Mouse (Mus musculus) hindbrain, postnatal 0 days (tissue): Measurements from ENCODE around the gene Cops7a. TPM values are rescaled to one million over a fixed set of nuclear protein-coding genes. Genes with fewer than 3 reads are reported as not detected.
A peak's percentile ranks its signal among the peaks of the same experiment; 100 is the strongest.

ENCODE experiments used
- ATAC-seq: fragments of 200-750 bp; cut with Nextera tagmentation; 2 replicates; pipeline ENCODE4 v1.8.0; 2017; ENCODE audit warnings: mild to moderate bottlenecking, moderate TSS enrichment, moderate library complexity
- DNase-seq: peaks from one replicate; pipeline ENCODE4 v3.0.0-alpha.2; 2015; ENCODE audit warnings: low spot score
- H3K27ac ChIP-seq: fragments of 300-500 bp; sonication (generic); 2 replicates; pipeline ENCODE4 v1.5.1; 2014; ENCODE audit warnings: mild to moderate bottlenecking
- H3K27me3 ChIP-seq: fragments of 300-500 bp; sonication (generic); 2 replicates; pipeline ENCODE4 v1.6.1; 2014; ENCODE audit warnings: low read length, mixed read lengths; ENCODE audit not compliant: insufficient read depth
- H3K36me3 ChIP-seq: fragments of 300-500 bp; sonication (generic); 2 replicates; pipeline ENCODE4 v1.6.1; 2014; ENCODE audit warnings: low read length, mixed read lengths; ENCODE audit not compliant: insufficient read depth
- H3K4me1 ChIP-seq: fragments of 300-500 bp; sonication (generic); 2 replicates; pipeline ENCODE4 v1.6.1; 2014; ENCODE audit warnings: antibody characterized with exemption, low read length, mixed read lengths; ENCODE audit not compliant: insufficient read depth
- H3K4me2 ChIP-seq: fragments of 300-500 bp; sonication (generic); 2 replicates; pipeline ENCODE4 v1.6.1; 2014; ENCODE audit warnings: low read depth, mild to moderate bottlenecking, low read length, moderate library complexity, mixed read lengths
- H3K4me3 ChIP-seq: fragments of 300-500 bp; sonication (generic); 2 replicates; pipeline ENCODE4 v1.5.1; 2014; ENCODE audit warnings: low read length
- H3K9ac ChIP-seq: fragments of 300-500 bp; sonication (generic); replicated peaks from 2 replicates; pipeline ENCODE4 v1.6.1; 2014; ENCODE audit warnings: mild to moderate bottlenecking, low read length, moderate library complexity, mixed read lengths
- H3K9me3 ChIP-seq: fragments of 300-500 bp; sonication (generic); 2 replicates; pipeline ENCODE4 v1.6.1; 2016; ENCODE audit warnings: low read length, mixed read lengths
- CTCF ChIP-seq: IDR thresholded peaks from 2 replicates; pipeline ENCODE4 v1.5.1; 2016; ENCODE audit warnings: antibody characterized with exemption, control low read depth, low read depth
- WGBS: fragments of 180-500 bp; shearing (Covaris S2); extraction: QIAGEN DNeasy Blood & Tissue Kit; methylation state at CpG from one replicate; pipeline ENCODE4 v1.1.7; 2014; 5-methylcytosine and 5-hydroxymethylcytosine counted together
- polyA plus RNA-seq: library from polyadenylated mRNA; unstranded; fragments of >200 nt; fragmentation: Nextera tagmentation; extraction: Ambion mirVana; gene quantifications from 2 replicates; pipeline ENCODE4 v1.2.1, GENCODE M21; 2015
- total RNA-seq: library from RNA; depleted of rRNA; stranded (reverse); fragments of >200 nt; gene quantifications from 2 replicates; pipeline ENCODE4 v1.2.3, GENCODE M21; 2014; rRNA removed

Gene Cops7a
- total RNA-seq = 113 and 146 TPM in 2 replicates
- 97.1 and 101 TPM in 2 replicates for polyA plus RNA-seq

DNA sequence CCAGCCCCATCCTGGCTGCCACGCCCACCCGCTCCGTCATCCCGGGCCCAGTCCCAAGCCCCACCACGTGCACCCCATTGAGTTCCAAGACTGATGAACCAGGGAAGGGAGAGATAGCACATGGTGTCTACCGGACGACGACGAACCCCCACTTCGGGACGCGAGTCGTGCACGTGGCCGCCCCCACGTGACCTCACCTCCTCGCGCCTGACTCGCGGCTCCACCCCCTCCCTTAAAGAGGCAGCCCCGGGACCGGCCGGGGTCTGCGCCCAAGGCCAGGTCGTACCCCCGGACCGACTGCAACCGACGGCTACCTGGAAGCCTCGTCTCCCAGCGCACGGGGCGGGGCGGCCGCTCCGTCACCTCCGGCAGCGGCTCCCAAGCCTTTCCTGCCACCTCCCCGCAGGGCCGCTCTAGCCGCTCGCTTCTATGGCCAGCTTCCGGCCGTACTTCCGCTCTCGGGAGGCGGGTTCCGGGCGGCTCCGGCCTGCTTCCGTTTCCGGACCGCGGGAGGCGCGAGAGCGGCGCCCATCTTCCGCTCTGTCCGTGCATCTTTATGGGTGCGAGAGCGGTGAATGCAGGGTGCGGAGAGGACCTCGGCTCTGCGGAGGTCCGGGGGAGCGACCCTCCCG, at the start of gene Cops7a:
Cops7a (minus strand) TSS at position 451 of the 632 bp plus-strand sequence.
- H3K9me3 ChIP-seq = no peaks in the 10 kb centered on the region
- H3K36me3 ChIP-seq = peaks cover 12% of the 10 kb centered on the region
- DNase-seq (peak; percentile 97), ATAC-seq (peak; percentile 95)
- peak within 1 kb of the TSS; percentile 88 for H3K4me2 ChIP-seq
- H3K9ac ChIP-seq = peak within 1 kb of the TSS; percentile 84
- H3K27ac ChIP-seq = peak within 1 kb of the TSS; percentile 91
- H3K4me1 ChIP-seq = peaks cover 12% of the 10 kb centered on the region
- H3K27me3 ChIP-seq = no peaks in the 10 kb centered on the region
- under 1% methylated on average over 67 of the region's 68 CpGs for WGBS
- 0 out of 2 replicates have a peak, but pooled peaks have one; percentile 18 for TF ChIP-seq CTCF
- peak within 1 kb of the TSS; percentile 59 for H3K4me3 ChIP-seq

DNA sequence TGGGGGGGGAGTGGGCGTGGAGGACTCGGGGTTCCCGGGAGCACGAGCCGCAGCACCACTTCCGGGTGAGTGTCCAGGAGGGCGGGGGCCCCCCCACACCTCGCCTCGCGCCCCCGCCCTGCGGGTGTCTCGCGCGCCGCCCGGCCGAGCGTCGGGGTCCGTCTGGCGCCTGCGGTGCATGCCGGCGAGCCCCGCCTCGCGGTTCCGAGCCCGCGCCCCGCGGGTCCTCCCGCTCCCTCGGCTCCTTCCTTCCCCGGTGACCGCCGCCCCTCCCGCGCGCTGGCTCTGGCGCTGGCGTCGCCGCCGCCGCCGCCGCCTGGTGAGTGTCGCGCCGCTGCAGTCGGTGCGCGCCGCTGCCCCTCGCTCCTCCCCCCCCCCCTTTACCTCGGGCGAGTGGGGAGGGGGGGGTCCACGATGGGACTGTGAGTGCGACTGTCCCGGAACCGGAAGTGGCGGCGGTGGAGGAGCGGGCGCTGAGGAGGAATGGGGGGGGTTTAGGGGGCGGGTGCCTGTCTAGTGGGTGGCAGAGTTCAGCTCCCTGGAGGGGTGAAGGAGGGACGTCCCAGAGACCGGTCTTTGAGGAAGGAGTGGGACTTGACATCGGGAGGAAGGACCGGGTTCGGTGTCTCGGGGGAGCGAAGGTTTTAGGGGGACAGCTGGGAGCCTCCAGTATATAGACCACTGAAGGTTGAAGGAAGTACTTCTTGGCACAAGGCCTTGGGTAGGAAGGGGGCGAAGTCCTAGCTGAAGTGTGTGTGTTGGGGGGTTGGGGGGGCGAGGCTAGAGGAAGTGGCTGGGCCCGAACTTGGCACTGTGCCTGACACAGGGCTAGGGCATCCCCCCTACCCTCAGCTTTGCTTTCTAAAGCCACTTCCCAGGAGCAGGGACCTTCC, 44.1 kb upstream of the Cops7a start:
- no peaks in the 10 kb centered on the region for H3K27me3 ChIP-seq
- DNase-seq = peak; percentile 92
- WGBS = 2% methylated on average over 29 of the region's 78 CpGs
- peak overlapping the region; percentile 84 for H3K4me2 ChIP-seq
- peaks cover 4% of the 10 kb centered on the region; the same call in 1 of the 2 replicates for H3K4me1 ChIP-seq
- peak overlapping the region; percentile 93 for H3K9ac ChIP-seq
- TF ChIP-seq CTCF = no peak
- peak overlapping the region; percentile 79 for H3K4me3 ChIP-seq
- H3K9me3 ChIP-seq = no peaks in the 10 kb centered on the region
- peaks cover 15% of the 10 kb centered on the region; the same call in 1 of the 2 replicates for H3K36me3 ChIP-seq
- ATAC-seq = peak; percentile 91
- H3K27ac ChIP-seq = peak overlapping the region; percentile 98

DNA sequence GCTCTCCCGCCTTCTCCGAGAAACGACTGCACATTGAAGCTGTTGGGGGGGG, 43.6 kb upstream of the Cops7a start, which contains the start of gene Zfp384:
Zfp384 (plus strand) TSS at position 17 of the 52 bp plus-strand sequence.
- peaks cover 4% of the 10 kb centered on the region; the same call in 1 of the 2 replicates for H3K4me1 ChIP-seq
- no peak for TF ChIP-seq CTCF
- ATAC-seq (no peak), DNase-seq (no peak)
- H3K27me3 ChIP-seq = no peaks in the 10 kb centered on the region
- peak within 1 kb of the TSS; percentile 79 for H3K4me3 ChIP-seq
- peak within 1 kb of the TSS; percentile 98 for H3K27ac ChIP-seq
- whole genome bisulfite sequencing = 0% methylated on average over 3 of the region's 3 CpGs
- peak within 1 kb of the TSS; percentile 93 for H3K9ac ChIP-seq
- no peaks in the 10 kb centered on the region for H3K9me3 ChIP-seq
- peak within 1 kb of the TSS; percentile 84 for H3K4me2 ChIP-seq
- peaks cover 13% of the 10 kb centered on the region; the same call in 1 of the 2 replicates for H3K36me3 ChIP-seq

DNA sequence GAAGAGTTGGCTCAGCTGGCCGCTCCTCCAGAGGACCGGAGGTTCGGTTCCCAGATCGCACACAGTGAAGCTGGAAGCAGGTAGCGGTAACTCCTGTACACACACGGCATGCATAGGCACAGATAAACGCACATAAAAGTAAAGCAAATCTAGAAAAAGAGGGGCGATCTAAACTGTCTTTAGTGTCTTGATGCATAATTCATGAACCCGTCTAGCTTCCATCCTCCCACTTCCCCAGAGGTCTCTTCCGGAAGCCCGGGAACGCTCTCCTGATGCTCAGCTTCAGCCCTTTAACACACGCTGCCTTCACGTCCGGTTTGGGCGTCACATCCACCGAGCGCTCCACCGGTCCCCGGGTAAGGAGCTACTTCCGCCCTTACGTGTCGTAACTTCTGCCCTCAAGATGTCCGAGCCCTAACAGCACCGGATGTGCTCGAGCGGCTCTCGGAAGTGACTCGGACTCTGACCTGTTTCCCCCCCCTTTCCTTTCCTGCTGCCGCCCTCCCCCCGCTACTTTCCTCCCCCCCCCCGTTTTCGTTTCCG, 43.3 kb upstream of the Cops7a start:
- WGBS = under 1% methylated on average over 32 of the region's 34 CpGs
- Histone ChIP-seq H3K36me3 (peaks cover 10% of the 10 kb centered on the region; the same call in 1 of the 2 replicates), H3K27me3 (no peaks in the 10 kb centered on the region), H3K4me2 (peak overlapping the region; percentile 84), H3K9me3 (no peaks in the 10 kb centered on the region), H3K4me1 (peaks cover 4% of the 10 kb centered on the region; the same call in 1 of the 2 replicates), H3K9ac (peak overlapping the region; percentile 93), H3K27ac (peak overlapping the region; percentile 98), H3K4me3 (peak overlapping the region; percentile 79)
- ATAC-seq (peak; percentile 98), DNase-seq (peak; percentile 99)
- no peak for TF ChIP-seq CTCF

DNA sequence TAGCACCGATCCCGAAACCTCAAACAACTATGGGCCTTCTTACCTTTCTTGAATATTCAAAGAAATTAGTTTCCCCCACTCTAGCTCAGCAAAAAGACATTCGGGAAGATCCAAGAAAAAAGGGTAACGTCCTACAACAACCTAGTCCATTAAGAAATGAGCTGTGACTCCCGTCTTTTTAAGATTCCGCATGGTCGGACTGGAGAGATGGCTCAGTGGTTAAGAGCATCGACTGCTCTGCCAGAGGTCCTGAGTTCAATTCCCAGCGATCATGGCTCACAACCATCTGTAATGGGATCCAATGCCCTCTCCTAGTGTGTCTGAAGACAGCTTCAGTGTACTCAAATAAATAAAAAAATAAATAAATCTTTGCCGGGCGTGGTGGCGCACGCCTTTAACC, 42.7 kb upstream of the Cops7a start:
- no peak for DNase-seq
- no peak for TF ChIP-seq CTCF

DNA sequence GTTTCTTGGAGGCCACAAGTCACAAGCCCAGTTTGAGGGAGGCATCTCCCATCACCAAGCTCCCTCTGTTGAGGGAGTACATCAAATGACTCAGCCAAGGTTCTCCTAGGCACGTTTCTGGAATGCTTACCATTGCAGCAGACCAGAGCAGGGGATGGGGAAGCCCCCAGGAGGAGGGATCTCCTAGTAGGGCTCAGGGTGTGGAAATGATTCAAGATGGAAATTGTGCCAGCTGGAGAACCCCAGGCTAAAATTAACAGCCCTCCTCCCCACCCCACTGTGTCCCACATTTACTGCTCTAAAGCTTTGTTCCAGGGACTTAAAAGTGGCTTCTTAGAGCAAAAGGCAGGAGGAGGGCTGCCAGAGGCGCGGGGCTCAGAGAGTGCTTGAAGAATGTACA, 39.7 kb upstream of the Cops7a start:
- DNase-seq = no peak
- Histone ChIP-seq H3K4me1 (peaks cover 3% of the 10 kb centered on the region; the same call in 1 of the 2 replicates), H3K4me3 (no peak overlapping the region), H3K27ac (no peak overlapping the region), H3K36me3 (0 out of 2 replicates have a peak, but pooled peaks cover 3% of the 10 kb centered on the region), H3K9ac (no peak overlapping the region), H3K4me2 (no peak overlapping the region), H3K27me3 (no peaks in the 10 kb centered on the region), H3K9me3 (no peaks in the 10 kb centered on the region)
- WGBS = 46% methylated on average over 3 of the region's 3 CpGs
- no peak for TF ChIP-seq CTCF
- ATAC-seq = no peak

More for the DNA sequence above, 42.7 kb upstream of the Cops7a start:
- 47% methylated on average over 13 of the region's 13 CpGs for WGBS
- peaks cover 7% of the 10 kb centered on the region; the same call in 1 of the 2 replicates for H3K36me3 ChIP-seq
- no peaks in the 10 kb centered on the region for H3K9me3 ChIP-seq
- H3K4me1 ChIP-seq = peaks cover 4% of the 10 kb centered on the region; the same call in 1 of the 2 replicates
- peak overlapping the region; percentile 98 for H3K27ac ChIP-seq
- no peak for ATAC-seq
- H3K4me2 ChIP-seq = peak overlapping the region; percentile 84
- peak overlapping the region; percentile 79 for H3K4me3 ChIP-seq
- no peaks in the 10 kb centered on the region for H3K27me3 ChIP-seq
- H3K9ac ChIP-seq = peak overlapping the region; percentile 93; the same call in 1 of the 2 replicates
